Mouse (Mus musculus) neural tube, embryonic 15.5 days (tissue): ENCODE results near the gene Rreb1. TPM values are rescaled to one million over a fixed set of nuclear protein-coding genes. Genes with fewer than 3 reads are reported as not detected.
A peak's percentile ranks its signal among the peaks of the same experiment; 100 is the strongest.

Source experiments
- ATAC-seq: fragments of 200-750 bp; cut with Nextera tagmentation; 2 replicates; pipeline ENCODE4 v1.8.0; 2017; ENCODE audit warnings: mild to moderate bottlenecking, moderate TSS enrichment, moderate library complexity; ENCODE audit not compliant: low FRiP score
- H3K27ac ChIP-seq: fragments of 300-500 bp; sonication (generic); replicated peaks from 2 replicates; pipeline ENCODE4 v1.5.1; 2015; ENCODE audit warnings: mild to moderate bottlenecking, inconsistent platforms
- H3K27me3 ChIP-seq: fragments of 300-500 bp; sonication (generic); replicated peaks from 2 replicates; pipeline ENCODE4 v1.6.1; 2015; ENCODE audit warnings: inconsistent platforms
- H3K36me3 ChIP-seq: fragments of 300-500 bp; sonication (generic); 2 replicates; pipeline ENCODE4 v1.6.1; 2015; ENCODE audit warnings: inconsistent platforms
- H3K4me1 ChIP-seq: fragments of 300-500 bp; sonication (generic); 2 replicates; pipeline ENCODE4 v1.6.1; 2015; ENCODE audit warnings: inconsistent platforms
- H3K4me2 ChIP-seq: fragments of 300-500 bp; sonication (generic); 2 replicates; pipeline ENCODE4 v1.6.1; 2015; ENCODE audit warnings: inconsistent platforms, mild to moderate bottlenecking, moderate library complexity
- H3K4me3 ChIP-seq: fragments of 300-500 bp; sonication (generic); replicated peaks from 2 replicates; pipeline ENCODE4 v1.5.1; 2015; ENCODE audit warnings: mild to moderate bottlenecking, inconsistent platforms
- H3K9ac ChIP-seq: fragments of 300-500 bp; sonication (generic); replicated peaks from 2 replicates; pipeline ENCODE4 v1.6.1; 2015; ENCODE audit warnings: mild to moderate bottlenecking, inconsistent platforms
- H3K9me3 ChIP-seq: fragments of 300-500 bp; sonication (generic); replicated peaks from 2 replicates; pipeline ENCODE4 v1.6.1; 2016; ENCODE audit warnings: inconsistent platforms
- WGBS: fragments of 180-500 bp; shearing (Covaris S2); methylation state at CpG from one replicate; pipeline ENCODE4 v1.1.7; 2015; ENCODE audit warnings: mixed read lengths; 5-methylcytosine and 5-hydroxymethylcytosine counted together
- polyA plus RNA-seq: library from polyadenylated mRNA; unstranded; fragments of >200 nt; fragmentation: Nextera tagmentation; extraction: Ambion mirVana; gene quantifications from 2 replicates; pipeline ENCODE4 v1.2.1, GENCODE M21; 2015

Gene Rreb1
- polyA plus RNA-seq, 1 experiment from 2014 or later: 3.0 TPM

DNA sequence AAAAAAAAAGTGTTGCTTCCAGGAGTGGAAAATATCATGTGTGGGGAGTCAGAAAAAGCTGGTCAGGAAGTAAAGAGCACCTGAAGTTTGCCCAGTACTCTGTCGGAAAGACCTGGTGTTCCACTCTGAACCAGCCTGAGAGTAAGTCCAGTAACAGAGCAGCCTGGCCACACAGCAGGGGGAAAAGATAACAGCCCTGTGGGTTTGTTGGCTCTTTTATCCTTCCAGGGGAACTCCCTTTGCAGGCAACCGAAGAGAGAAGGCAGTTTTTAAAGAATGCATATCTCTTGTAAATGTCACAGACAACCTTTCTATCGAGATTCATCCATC, 18.2 kb upstream of the Rreb1 start:
- H3K4me1 ChIP-seq: peaks cover 7% of the 10 kb centered on the region
- H3K36me3 ChIP-seq: no peaks in the 10 kb centered on the region
- H3K9ac ChIP-seq: no peak overlapping the region
- no peaks in the 10 kb centered on the region; the same call in 1 of the 2 replicates for H3K27me3 ChIP-seq
- no peak overlapping the region for H3K4me3 ChIP-seq
- H3K9me3 ChIP-seq: no peaks in the 10 kb centered on the region
- WGBS: 11% methylated on average over 3 of the region's 3 CpGs
- no peak overlapping the region for H3K4me2 ChIP-seq
- ATAC-seq: no peak
- H3K27ac ChIP-seq: no peak overlapping the region

DNA sequence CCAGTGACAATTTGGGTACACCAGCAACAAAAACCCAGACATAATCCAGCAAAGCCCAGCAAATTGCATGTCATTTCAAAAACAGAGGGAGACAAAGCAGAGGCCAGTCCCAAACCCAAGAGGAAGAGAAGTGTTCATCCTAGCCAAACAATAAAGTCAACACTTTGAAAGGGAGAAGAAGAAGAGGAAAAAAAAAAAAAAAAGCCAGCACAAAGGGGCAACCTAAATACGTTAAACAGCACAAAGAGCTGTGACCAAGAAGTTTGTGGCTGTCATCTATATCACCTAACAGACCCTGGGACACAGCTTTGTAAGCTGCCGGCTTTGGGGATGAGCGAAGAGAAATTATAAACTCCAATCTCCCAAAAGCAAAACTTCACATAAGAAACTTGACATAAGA, 17.8 kb upstream of the Rreb1 start:
- H3K36me3 ChIP-seq: no peaks in the 10 kb centered on the region
- WGBS: 21% methylated on average over 3 of the region's 3 CpGs
- ATAC-seq: no peak

DNA sequence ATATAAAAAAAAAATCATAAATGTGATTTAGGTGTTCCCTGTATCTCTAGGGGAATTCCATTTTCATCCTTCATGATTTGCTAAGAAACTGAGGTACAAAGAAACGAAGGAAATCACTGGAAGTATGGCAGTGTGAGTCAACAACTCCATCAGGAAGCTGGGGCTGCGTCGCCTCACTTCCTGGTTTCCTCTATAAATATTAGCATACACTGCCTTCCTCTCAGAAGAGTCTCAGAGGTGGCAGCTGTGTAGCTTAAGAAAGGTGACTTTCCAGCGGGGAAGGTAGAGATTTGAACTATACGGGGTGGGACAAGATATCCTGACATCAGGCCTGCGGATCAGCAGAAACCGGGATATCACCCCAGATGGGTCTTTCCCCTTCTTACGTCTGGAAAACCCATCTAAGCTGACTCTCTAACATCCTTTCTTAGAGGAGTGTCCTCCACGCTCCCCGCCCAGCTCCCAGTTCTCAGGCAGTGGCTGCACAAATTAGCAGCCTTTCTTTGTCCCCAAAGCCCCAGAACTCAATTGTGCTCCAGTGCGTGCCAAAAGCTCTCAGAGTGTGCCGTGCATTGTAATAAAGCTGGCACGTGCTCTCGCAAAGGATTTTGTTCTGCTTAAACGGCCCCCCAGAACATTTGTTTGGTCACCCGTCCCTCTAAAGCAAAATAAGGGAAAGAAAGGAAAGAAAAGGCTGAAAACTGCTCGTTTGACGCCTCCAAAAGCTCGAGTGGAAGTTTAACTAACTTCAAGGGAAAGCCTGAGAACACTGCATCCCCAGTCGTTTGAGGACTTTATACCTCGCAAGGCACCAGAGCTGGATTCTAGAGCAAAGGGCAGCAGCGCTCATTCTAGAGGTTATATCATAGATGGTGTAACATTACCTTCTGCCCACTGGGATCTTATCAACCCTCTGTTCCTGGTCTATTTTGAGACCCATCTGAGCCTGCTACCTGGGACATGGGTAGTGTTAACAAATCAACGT, 17.0 kb upstream of the Rreb1 start:
- no peak overlapping the region for H3K9ac ChIP-seq

More for the DNA sequence above, 17.8 kb upstream of the Rreb1 start:
- no peak overlapping the region for H3K9ac ChIP-seq
- peaks cover 7% of the 10 kb centered on the region for H3K4me1 ChIP-seq
- H3K9me3 ChIP-seq: no peaks in the 10 kb centered on the region
- H3K27me3 ChIP-seq: no peaks in the 10 kb centered on the region; the same call in 1 of the 2 replicates
- no peak overlapping the region for H3K4me2 ChIP-seq
- H3K27ac ChIP-seq: no peak overlapping the region
- H3K4me3 ChIP-seq: no peak overlapping the region

DNA sequence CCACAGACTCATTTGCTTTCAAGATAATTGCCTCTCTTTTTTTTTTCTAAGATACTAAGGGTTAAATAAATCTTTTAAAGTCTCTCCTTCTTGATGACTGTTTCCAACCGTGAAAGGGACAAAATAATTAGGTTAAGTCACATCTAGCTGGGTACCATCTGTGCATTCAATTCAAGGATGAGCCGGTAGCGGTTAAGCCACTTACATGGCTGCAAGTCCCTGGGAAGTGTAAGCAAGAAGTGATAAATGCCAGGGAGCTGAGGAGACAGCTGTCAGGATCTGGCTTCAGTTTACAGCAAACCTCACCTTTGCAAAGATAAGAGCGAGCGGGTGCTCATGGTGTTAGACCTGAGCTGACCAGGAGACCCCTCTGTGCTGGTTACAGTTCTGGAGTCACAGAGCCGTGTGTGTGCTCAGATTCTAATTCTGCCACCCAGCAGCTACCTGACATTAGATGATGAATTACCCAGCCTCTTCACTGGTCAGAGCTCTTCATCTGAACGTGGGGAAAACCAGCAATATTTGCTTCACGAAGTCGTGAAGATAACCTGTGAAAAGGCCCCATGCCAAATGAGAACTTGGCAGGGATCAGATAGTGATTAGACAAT, 14.3 kb upstream of the Rreb1 start:
- H3K9ac ChIP-seq: no peak overlapping the region
- no peaks in the 10 kb centered on the region; the same call in 1 of the 2 replicates for H3K27me3 ChIP-seq
- H3K27ac ChIP-seq: no peak overlapping the region
- peaks cover 7% of the 10 kb centered on the region for H3K4me1 ChIP-seq
- H3K36me3 ChIP-seq: no peaks in the 10 kb centered on the region
- WGBS: 66% methylated on average over 9 of the region's 9 CpGs
- no peak overlapping the region for H3K4me2 ChIP-seq
- H3K4me3 ChIP-seq: no peak overlapping the region
- H3K9me3 ChIP-seq: no peaks in the 10 kb centered on the region
- no peak for ATAC-seq

More for the DNA sequence above, 17.0 kb upstream of the Rreb1 start:
- ATAC-seq: no peak
- Histone ChIP-seq H3K4me3 (no peak overlapping the region), H3K4me2 (peak overlapping the region; percentile 46), H3K36me3 (no peaks in the 10 kb centered on the region), H3K4me1 (peaks cover 7% of the 10 kb centered on the region), H3K9me3 (no peaks in the 10 kb centered on the region), H3K27ac (no peak overlapping the region), H3K27me3 (no peaks in the 10 kb centered on the region; the same call in 1 of the 2 replicates)
- 16% methylated on average over 23 of the region's 23 CpGs for WGBS

DNA sequence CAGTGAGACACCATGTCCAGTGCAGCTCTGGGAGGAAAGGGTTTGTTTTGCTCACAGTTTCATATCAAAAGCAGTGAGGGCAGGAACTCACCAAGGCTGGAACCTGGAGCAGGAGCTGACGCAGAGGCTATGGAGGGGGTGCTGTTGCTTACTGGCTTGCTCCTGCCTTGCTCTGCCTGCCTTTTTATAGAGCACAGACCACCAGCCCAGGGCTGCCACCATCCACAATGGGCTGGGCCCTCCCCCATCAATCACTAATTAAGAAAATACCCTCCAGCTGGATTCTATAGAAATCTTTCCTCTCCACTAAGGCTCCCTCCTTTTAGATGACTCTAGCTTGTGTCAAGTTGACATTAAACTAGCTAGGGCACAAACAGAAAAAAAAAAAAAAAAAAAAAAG, 8.4 kb upstream of the Rreb1 start:
- Histone ChIP-seq H3K9ac (no peak overlapping the region), H3K27me3 (no peaks in the 10 kb centered on the region), H3K4me2 (no peak overlapping the region), H3K36me3 (no peaks in the 10 kb centered on the region), H3K4me1 (no peaks in the 10 kb centered on the region), H3K9me3 (no peaks in the 10 kb centered on the region), H3K27ac (no peak overlapping the region), H3K4me3 (no peak overlapping the region)
- WGBS: 16% methylated on average over 1 of the region's 1 CpGs
- ATAC-seq: no peak

DNA sequence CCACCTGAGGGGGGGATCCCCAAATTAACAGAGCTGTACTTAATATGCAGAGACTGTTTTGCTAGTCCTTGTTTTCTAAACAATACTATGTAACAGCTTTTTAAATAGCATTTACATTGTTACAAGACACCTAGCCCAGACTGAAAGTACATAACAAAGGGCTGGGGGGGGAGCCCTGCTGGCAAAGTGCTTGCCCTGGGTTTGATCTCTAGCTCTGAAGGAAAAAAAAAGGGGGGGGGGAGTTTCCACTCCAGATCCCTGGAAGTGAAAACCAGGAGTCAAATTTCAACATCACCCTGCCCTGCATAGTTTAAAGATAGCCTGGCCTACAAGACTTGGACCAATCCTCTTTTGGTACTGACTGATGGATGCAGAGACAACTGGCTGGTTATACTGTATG, 4.7 kb upstream of the Rreb1 start:
- peaks cover 15% of the 10 kb centered on the region for H3K27me3 ChIP-seq
- no peaks in the 10 kb centered on the region for H3K36me3 ChIP-seq
- H3K4me3 ChIP-seq: no peak overlapping the region
- H3K9me3 ChIP-seq: no peaks in the 10 kb centered on the region
- H3K9ac ChIP-seq: no peak overlapping the region
- no peak overlapping the region for H3K4me2 ChIP-seq
- ATAC-seq: no peak
- H3K27ac ChIP-seq: no peak overlapping the region
- H3K4me1 ChIP-seq: peaks cover 9% of the 10 kb centered on the region

DNA sequence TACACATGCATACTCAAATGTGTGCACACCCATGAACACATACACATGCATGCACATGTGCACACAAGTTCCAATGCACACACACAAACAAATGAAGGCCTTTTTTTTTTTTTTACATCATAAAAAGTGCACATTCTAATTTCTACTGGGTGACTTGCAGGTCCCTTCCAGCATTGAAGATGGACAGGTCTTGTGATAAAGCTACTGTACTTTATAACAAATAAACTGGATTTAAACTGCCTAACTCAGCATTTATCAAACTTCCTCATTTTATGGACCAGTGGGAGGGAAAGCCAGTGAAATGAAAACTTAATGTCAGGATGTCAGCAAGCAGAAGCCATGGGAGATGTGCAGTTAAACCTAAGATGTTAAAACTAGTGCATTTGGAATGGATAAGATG, 1.5 kb upstream of the Rreb1 start:
- ATAC-seq: no peak
- no peak overlapping the region for H3K4me2 ChIP-seq
- H3K4me3 ChIP-seq: no peak overlapping the region
- H3K4me1 ChIP-seq: peaks cover 23% of the 10 kb centered on the region
- H3K9ac ChIP-seq: no peak overlapping the region
- no peaks in the 10 kb centered on the region for H3K36me3 ChIP-seq
- no peaks in the 10 kb centered on the region for H3K9me3 ChIP-seq
- peaks cover 28% of the 10 kb centered on the region for H3K27me3 ChIP-seq
- no peak overlapping the region for H3K27ac ChIP-seq

DNA sequence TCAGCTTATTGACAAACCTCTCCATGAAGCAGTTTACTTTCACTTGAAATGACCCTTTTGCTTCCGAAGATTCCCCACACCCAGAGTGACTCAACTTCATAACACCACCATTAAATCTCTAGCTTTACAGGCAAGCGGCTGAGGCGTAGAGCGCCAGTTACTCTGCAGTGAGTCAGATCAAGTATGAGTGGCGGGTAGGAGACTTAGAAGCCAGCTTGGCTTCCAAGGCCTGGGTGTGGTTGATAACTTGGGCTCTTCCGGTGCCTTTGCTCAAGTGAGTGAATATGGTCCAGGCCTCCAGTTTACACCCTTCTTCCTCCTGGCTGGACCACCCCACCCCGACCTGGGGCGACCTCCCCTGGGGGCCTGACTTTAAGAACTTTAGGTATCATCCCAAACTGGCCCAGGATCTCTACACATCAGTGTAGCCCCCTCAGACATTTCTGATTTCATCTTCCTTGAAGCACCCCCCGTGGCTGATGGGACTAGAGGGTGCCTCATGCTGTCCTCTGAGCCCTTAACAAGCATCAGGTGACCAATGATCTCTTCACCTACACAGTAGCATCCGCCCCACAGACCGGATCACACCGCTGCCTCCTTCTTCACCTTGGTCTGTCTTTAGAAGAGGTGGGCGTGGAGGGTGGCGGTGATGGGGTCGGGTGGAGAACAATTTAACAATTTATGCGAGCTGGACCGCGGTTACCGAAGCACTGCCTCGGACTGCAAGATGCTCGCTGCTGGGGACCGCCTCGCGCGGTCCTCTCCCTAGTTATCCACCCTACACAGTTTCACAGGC, 651 bp upstream of the Rreb1 start:
- 19% methylated on average over 25 of the region's 25 CpGs for WGBS
- Histone ChIP-seq H3K4me2 (peak overlapping the region; percentile 100), H3K9me3 (no peaks in the 10 kb centered on the region), H3K4me3 (peak overlapping the region; percentile 51), H3K36me3 (no peaks in the 10 kb centered on the region), H3K27ac (no peak overlapping the region), H3K9ac (peak overlapping the region; percentile 53), H3K27me3 (peaks cover 28% of the 10 kb centered on the region), H3K4me1 (peaks cover 23% of the 10 kb centered on the region)
- peak; percentile 12 for ATAC-seq

DNA sequence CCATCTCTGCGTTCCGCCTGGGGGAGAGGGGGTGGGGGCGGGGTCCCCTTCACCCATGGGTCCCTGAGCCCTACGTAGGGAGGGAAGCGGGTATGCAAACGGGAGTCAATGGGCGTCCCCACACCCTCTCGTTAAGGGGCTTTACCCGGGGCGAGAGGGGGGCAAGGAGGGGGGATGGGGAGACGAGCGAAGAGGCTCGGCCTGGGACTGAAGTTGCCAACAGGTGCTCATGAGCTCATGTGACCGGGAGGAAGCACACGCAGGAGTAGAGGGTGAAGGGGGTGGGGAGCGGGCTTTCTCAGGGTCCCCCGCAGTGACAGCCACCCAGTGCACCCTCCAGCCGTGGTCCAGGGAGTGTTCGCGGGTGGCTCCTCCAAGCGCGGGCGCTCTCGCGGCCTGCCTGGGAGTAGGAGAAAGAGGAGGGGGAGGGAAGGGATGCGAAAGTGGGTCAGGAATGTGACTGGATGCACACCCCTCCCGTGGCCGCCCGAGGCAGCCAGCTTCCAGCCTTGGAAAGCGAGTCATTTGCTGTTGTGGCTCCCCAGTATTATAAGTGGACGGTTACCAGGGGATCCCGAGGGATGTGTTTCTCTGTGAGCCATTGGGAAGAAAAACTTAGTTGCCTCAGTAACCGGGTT, 513 bp downstream of the Rreb1 start:
- H3K9ac ChIP-seq: peak overlapping the region; percentile 53
- under 1% methylated on average over 33 of the region's 33 CpGs for WGBS
- H3K4me1 ChIP-seq: peaks cover 23% of the 10 kb centered on the region
- no peaks in the 10 kb centered on the region for H3K9me3 ChIP-seq
- peak overlapping the region; percentile 51 for H3K4me3 ChIP-seq
- peak; percentile 67 for ATAC-seq
- peak overlapping the region; percentile 100 for H3K4me2 ChIP-seq
- H3K36me3 ChIP-seq: no peaks in the 10 kb centered on the region
- no peak overlapping the region for H3K27ac ChIP-seq
- peaks cover 28% of the 10 kb centered on the region for H3K27me3 ChIP-seq

DNA sequence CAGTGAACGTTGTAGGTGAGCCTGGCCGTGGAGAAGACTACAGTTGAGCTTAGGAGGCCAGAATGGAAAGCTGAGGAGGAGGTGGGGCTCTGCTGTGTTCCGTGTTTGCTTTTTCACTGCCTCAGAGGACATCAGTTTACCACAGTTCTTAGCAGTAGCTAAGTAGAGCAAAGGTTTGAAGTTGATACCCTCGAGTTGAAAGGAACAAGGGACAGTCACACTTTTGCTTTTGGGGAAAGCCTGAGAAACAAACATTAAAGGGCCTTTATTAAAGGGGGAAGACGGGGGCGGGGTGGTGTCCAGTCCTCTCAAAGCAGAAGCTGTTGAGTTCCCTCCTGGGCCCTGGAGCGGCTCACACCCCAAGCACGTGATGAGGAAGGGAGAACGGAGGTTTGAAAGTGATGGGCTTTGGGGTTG, 1.1 kb downstream of the Rreb1 start:
- Histone ChIP-seq H3K27ac (no peak overlapping the region), H3K4me1 (peaks cover 23% of the 10 kb centered on the region), H3K4me3 (peak overlapping the region; percentile 51), H3K9me3 (no peaks in the 10 kb centered on the region), H3K9ac (no peak overlapping the region), H3K36me3 (no peaks in the 10 kb centered on the region), H3K27me3 (peaks cover 28% of the 10 kb centered on the region), H3K4me2 (peak overlapping the region; percentile 100)
- WGBS: 2% methylated on average over 9 of the region's 9 CpGs
- no peak for ATAC-seq

DNA sequence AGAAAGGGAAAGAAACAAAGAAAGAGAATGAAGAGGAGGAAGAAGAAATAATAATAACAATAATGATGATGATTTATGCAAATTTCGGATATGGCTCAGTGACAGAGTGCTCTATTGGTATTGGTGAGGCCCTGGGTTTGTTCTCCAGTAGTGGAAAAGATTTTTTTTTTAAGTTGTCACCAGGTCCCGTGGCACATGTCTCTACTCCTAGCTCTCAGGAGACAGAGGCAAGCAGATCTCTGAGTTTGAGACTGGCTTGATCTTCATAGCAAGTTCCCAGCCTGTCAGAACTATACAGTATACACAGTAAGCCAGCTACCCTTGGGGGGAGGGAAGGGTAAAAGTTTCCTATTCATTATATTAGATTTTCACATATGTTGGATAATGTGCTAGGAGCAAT, 3.4 kb downstream of the Rreb1 start:
- peaks cover 23% of the 10 kb centered on the region for H3K4me1 ChIP-seq
- ATAC-seq: no peak
- H3K9ac ChIP-seq: no peak overlapping the region
- 75% methylated on average over 2 of the region's 2 CpGs for WGBS
- no peak overlapping the region for H3K4me2 ChIP-seq
- no peak overlapping the region for H3K27ac ChIP-seq
- no peaks in the 10 kb centered on the region for H3K36me3 ChIP-seq
- no peaks in the 10 kb centered on the region for H3K9me3 ChIP-seq
- no peak overlapping the region for H3K4me3 ChIP-seq
- peaks cover 28% of the 10 kb centered on the region for H3K27me3 ChIP-seq
